Mouse (Mus musculus) intestine, embryonic 14.5 days (tissue): ENCODE results near the gene Stt3a. TPM values are rescaled to one million over a fixed set of nuclear protein-coding genes. Genes with fewer than 3 reads are reported as not detected.

Experiments used
- ATAC-seq: fragments of 200-750 bp; cut with Nextera tagmentation; replicated peaks from 2 replicates; pipeline ENCODE4 v1.8.0; 2017; ENCODE audit warnings: low read depth, moderate number of reproducible peaks, moderate TSS enrichment, moderate library complexity; ENCODE audit not compliant: low FRiP score, low TSS enrichment
- DNase-seq: peaks from one replicate; pipeline ENCODE4 v3.0.0-alpha.2; 2018; ENCODE audit warnings: low spot score
- H3K27ac ChIP-seq: fragments of 300-500 bp; sonication (generic); 2 replicates; pipeline ENCODE4 v1.5.1; 2014; ENCODE audit warnings: low read depth, mild to moderate bottlenecking, control low read depth
- H3K27me3 ChIP-seq: fragments of 300-500 bp; sonication (generic); replicated peaks from 2 replicates; pipeline ENCODE4 v1.6.1; 2014; ENCODE audit warnings: low read length, control low read depth; ENCODE audit not compliant: control insufficient read depth, insufficient read depth
- H3K36me3 ChIP-seq: fragments of 300-500 bp; sonication (generic); 2 replicates; pipeline ENCODE4 v1.6.1; 2014; ENCODE audit warnings: low read length, control low read depth; ENCODE audit not compliant: control insufficient read depth, insufficient read depth
- H3K4me1 ChIP-seq: fragments of 300-500 bp; sonication (generic); replicated peaks from 2 replicates; pipeline ENCODE4 v1.6.1; 2014; ENCODE audit warnings: low read length, control low read depth, mixed read lengths; ENCODE audit not compliant: control insufficient read depth, insufficient read depth
- H3K4me2 ChIP-seq: fragments of 300-500 bp; sonication (generic); 2 replicates; pipeline ENCODE4 v1.6.1; 2014; ENCODE audit warnings: low read length
- H3K4me3 ChIP-seq: fragments of 300-500 bp; sonication (generic); 2 replicates; pipeline ENCODE4 v1.5.1; 2014; ENCODE audit warnings: low read depth, low read length, control low read depth, mixed read lengths
- H3K9ac ChIP-seq: fragments of 300-500 bp; sonication (generic); 2 replicates; pipeline ENCODE4 v1.6.1; 2014; ENCODE audit warnings: mild to moderate bottlenecking, low read length
- H3K9me3 ChIP-seq: fragments of 300-500 bp; sonication (generic); 2 replicates; pipeline ENCODE4 v1.6.1; 2016; ENCODE audit warnings: low read length, control low read depth; ENCODE audit not compliant: control insufficient read depth
- WGBS: fragments of 180-500 bp; shearing (Covaris S2); extraction: QIAGEN DNeasy Blood & Tissue Kit; methylation state at CpG from one replicate; pipeline ENCODE4 v1.1.7; 2014; 5-methylcytosine and 5-hydroxymethylcytosine counted together
- polyA plus RNA-seq: library from polyadenylated mRNA; unstranded; fragments of >200 nt; fragmentation: Nextera tagmentation; extraction: Ambion mirVana; gene quantifications from 2 replicates; pipeline ENCODE4 v1.2.1, GENCODE M21; 2014

Stt3a gene
- polyA plus RNA-seq, 1 experiment from 2014 or later: 243 TPM

GRCm38 (mm10) chr9:36687329-36687728 is 80.2 kb downstream of the Stt3a start:
- Histone ChIP-seq H3K36me3 (no peaks in the 10 kb centered on the region), H3K9ac (no peak overlapping the region), H3K27ac (no peak overlapping the region), H3K4me3 (no peak overlapping the region), H3K9me3 (no peaks in the 10 kb centered on the region), H3K4me2 (no peak overlapping the region), H3K4me1 (no peaks in the 10 kb centered on the region), H3K27me3 (no peaks in the 10 kb centered on the region)
- DNase-seq (no peak), ATAC-seq (no peak)

DNA sequence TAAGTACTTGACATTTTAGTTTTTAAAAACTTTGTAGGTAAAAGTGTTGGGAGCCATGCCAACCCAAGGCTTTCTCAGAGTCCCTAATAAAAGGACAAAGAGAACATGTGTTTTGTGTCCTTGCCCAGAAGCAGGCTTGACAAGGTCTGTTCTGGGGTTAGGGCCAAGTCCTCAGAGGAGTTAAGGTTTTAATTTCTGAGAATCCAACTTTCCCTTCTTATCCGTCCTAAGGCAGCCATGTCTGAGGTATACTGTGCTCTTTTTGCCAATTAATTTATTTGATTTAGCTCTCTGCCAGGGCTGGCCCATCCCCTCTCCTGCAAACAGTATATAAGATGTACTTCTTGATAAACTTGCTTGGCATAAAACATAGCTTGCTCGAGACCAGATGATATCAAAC is 86.1 kb downstream of the Stt3a start:
- DNase-seq (no peak), ATAC-seq (no peak)

More for the DNA sequence above, 86.1 kb downstream of the Stt3a start:
- Histone ChIP-seq H3K27ac (no peak overlapping the region), H3K9me3 (no peaks in the 10 kb centered on the region), H3K27me3 (no peaks in the 10 kb centered on the region), H3K4me3 (no peak overlapping the region), H3K36me3 (no peaks in the 10 kb centered on the region), H3K4me2 (no peak overlapping the region), H3K9ac (no peak overlapping the region), H3K4me1 (no peaks in the 10 kb centered on the region)
- 71% methylated on average over 2 of the region's 2 CpGs for WGBS

Other genes with a start within 250 kb of the Stt3a start
- gene Gm5615, start 225.7 kb downstream of the Stt3a start, polyA plus RNA-seq: not detected in 2 replicates
- not detected in 2 replicates for gene Gm17689, start 185.0 kb downstream of the Stt3a start, polyA plus RNA-seq
- not detected in 2 replicates for gene A630095E13Rik, start 124.3 kb downstream of the Stt3a start, polyA plus RNA-seq
- 0.05 TPM in 1 of 2 replicates, not detected in the other for gene Acrv1, start 74.5 kb downstream of the Stt3a start, polyA plus RNA-seq
- gene Chek1, start 40.6 kb downstream of the Stt3a start, polyA plus RNA-seq: 33.4 and 40.8 TPM in 2 replicates
- 49.0 and 50.9 TPM in 2 replicates for gene Ei24, start 29.7 kb upstream of the Stt3a start, polyA plus RNA-seq
- 21.9 and 25.3 TPM in 2 replicates for gene Fez1, start 54.2 kb upstream of the Stt3a start, polyA plus RNA-seq